Mouse (Mus musculus) thymus, adult 2 months (tissue): ENCODE measurements around the gene Atp8b2.

Experiments
- CTCF ChIP-seq: fragments of 200-500 bp; IDR thresholded peaks from 2 replicates; pipeline ENCODE4 v1.5.1; 2012; ENCODE audit warnings: mild to moderate bottlenecking, control low read depth, low read length, moderate library complexity, borderline replicate concordance; ENCODE audit not compliant: control insufficient read depth, poor library complexity, insufficient read depth; ENCODE audit errors: extremely low read depth
- POLR2A ChIP-seq: fragments of 200-500 bp; IDR thresholded peaks from 2 replicates; pipeline ENCODE4 v1.6.1; 2012; ENCODE audit warnings: mild to moderate bottlenecking, low read length, control low read depth, moderate library complexity; ENCODE audit not compliant: control insufficient read depth, poor library complexity, insufficient read depth; ENCODE audit errors: extremely low read depth

- TF ChIP-seq CTCF (no peak), POLR2A (no peak)
These were observed 35.8 kb upstream of the Atp8b2 start for GRCm38 (mm10) chr3:89999090-89999489.
